Mouse (Mus musculus) naive thymus-derived CD4-positive, alpha-beta T cell, adult 5 months (primary cell): Measurements from ENCODE around the gene Lcp2. TPM values are rescaled to one million over a fixed set of nuclear protein-coding genes. Genes with fewer than 3 reads are reported as not detected.

Source experiments
- polyA plus RNA-seq: library from polyadenylated mRNA; unstranded; fragments of 100-300 nt; shearing (Covaris generic); gene quantifications from one replicate; pipeline ENCODE4 v1.2.1, GENCODE M21; 2017

The Lcp2 gene
- 242 TPM for polyA plus RNA-seq

DNA sequence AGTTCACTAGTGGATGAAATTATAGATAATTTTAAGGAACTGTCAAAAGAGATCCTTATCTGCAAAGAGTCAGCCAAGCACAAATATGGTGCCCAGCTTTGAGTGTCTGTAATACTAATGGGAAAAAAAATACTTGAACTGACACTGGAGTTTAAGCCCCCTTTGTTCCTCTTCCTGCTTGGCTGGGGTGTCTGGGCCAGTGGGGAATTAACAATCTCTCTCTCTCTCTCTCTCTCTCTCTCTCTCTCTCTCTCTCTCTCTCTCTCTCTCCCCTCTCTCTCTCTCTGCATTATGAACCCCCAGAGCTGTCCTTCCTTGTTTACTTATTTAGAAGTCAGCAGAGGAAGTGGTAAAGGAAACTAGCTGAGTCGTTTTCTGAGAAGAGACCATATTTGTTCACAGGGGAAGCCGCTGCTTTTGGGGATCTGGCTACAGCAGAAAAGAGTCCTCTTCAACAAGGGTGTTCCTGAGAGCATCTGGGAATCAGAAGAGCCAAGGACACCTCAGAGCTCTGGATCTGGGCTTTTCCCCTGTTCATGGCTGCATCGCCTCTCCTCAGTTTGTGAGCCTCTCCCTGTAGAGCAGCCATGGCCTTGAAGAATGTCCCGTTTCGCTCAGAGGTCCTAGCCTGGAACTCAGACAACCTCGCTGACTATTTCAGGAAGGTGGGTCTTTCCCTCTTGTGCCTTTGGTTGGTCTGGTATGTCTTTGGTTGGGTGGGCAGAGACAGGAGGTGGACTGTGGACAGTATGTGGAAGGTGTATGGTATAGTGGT, at the start of gene Lcp2:
Gene Lcp2 (plus strand): TSS at position 154 of the 775 bp plus-strand sequence.

DNA sequence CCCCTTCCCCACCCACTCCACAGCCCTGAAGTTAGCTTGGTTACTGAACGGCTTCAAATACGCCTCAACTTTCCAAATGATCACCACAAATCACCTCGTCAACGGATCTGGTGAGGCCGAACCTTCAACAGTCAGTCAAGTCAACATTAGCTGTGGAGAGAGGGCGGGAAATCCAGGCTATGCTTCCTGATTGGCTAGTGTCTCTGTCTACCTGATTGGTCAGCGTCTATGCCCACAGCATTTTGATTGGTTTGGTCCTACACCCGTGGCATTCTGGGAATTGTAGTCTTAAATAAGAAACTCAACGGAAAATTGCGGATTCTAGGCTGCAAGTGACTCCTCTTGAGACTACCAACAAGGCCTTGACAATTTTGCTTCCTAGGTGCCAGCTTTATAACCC, 51.7 kb downstream of the Lcp2 start, which contains the start of gene 4930469K13Rik:
Gene 4930469K13Rik (minus strand): TSS at position 133 of the 400 bp plus-strand sequence.

Other genes starting within 250 kb of the Lcp2 start
- gene Kcnmb1, start 83.9 kb upstream of the Lcp2 start, polyA plus RNA-seq, result 0.11 TPM
- gene Kcnip1, start 53.8 kb upstream of the Lcp2 start, polyA plus RNA-seq, result not detected
- gene 4930469K13Rik, start 51.6 kb downstream of the Lcp2 start, polyA plus RNA-seq, result not detected
- not detected for gene Foxi1, start 161.2 kb downstream of the Lcp2 start, polyA plus RNA-seq